Mouse (Mus musculus): ENCODE results near the gene Zdhhc18.

GRCm38 (mm10) chr4:133614274-133614761 is 35.6 kb downstream of the Zdhhc18 start:
- TF ChIP-seq CTCF (IDR thresholded peaks at IDR 0.05; ENCODE audit: control insufficient read depth, insufficient read depth, insufficient replicate concordance, low read depth, low read length) (no peak), POLR2A (IDR thresholded peaks at IDR 0.05; ENCODE audit: control insufficient read depth, low read depth, low read length) (no peak)

Data from testis, adult 2 months (tissue).